31 mouse cellular contexts compared by ENCODE assay signal in the genomic region with DNA sequence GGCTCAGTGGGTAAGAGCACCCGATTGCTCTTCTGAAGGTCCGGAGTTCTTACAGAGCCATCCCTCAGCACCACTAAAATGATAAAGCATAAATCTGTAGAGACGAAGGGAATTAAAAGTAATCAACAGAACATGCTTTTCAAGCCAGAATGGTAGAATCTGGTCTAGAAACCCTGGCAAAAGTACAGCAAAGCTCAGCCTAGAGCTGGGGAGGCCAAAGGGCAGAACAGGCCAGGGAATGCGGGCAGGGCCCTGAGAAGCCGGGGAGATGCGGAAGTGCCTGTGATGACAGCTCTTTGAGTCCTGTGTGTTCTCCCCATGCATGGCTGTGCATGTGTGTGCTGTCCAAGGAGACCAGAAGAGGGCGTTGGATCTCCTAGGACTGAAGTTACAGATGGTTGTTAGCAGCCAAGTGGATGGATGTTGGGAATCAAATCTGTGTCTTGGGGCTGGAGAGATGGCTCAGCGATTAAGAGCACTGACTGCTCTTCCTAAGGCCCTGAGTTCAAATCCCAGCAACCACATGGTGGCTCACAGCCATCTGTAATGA. TPM values are rescaled to one million over a fixed set of nuclear protein-coding genes. Genes with fewer than 3 reads are reported as not detected.
DNase-seq lines count a peak whose midpoint lies in the region; ATAC-seq and TF ChIP-seq lines count a peak whose summit lies in the region.
"Had no signal": no experiment of that assay in that cellular context is flagged by ENCODE, and none has a peak within 500 bp of the region (broad histone marks: within the 10 kb centered on the region; RNA-seq: fewer than 3 reads in every experiment).

No protein-coding gene starts in this region.

- peak; percentile 70 for DNase-seq in kidney, adult 9 months
- DNase-seq in ZHBTc4 (ENCODE audit: low read depth, low spot score), result peak; percentile 93
- no peak for DNase-seq in heart, adult 8-10 months (ENCODE audit: low spot score)
- DNase-seq: adrenal gland, postnatal 25 days; B cell, adult 2 months; cerebellum, adult 11-12 months; cerebellum, adult 9-11 months; embryo, embryonic 11 days; gastrocnemius, postnatal 25 days; heart, adult 11 months; layer of hippocampus, adult 9-11 months; liver; lung, postnatal 36 days; right cerebral cortex, postnatal 4 days; thymus, adult 18-20 months; thymus, postnatal 25 days had no signal

- no peak for TF ChIP-seq EP300 in ES-Bruce4 (IDR thresholded peaks at IDR 0.05; ENCODE audit: insufficient read depth, low read depth, low read length)

- 96% methylated on average over 8 of the region's 8 CpGs for WGBS in kidney, embryonic 15.5 days
- 83% methylated on average over 8 of the region's 8 CpGs for WGBS in heart, embryonic 11.5 days (ENCODE audit: insufficient replicate concordance)

- H3K27me3 ChIP-seq in kidney, embryonic 15.5 days, result no peaks in the 10 kb centered on the region
- H3K27me3 ChIP-seq in E14TG2a.4 (ENCODE audit: insufficient read depth, low read length) (no peaks in the 10 kb centered on the region), ES-Bruce4 (ENCODE audit: control insufficient read depth, insufficient read depth, low read length, poor library complexity, severe bottlenecking) (no peaks in the 10 kb centered on the region)
- no peaks in the 10 kb centered on the region for H3K27me3 ChIP-seq in heart, embryonic 11.5 days (ENCODE audit: control insufficient read depth, insufficient read depth, low read length)
- H3K27me3 ChIP-seq: embryonic facial prominence, embryonic 12.5 days; heart, embryonic 12.5 days; hindbrain, embryonic 15.5 days; lung, embryonic 15.5 days; midbrain, embryonic 12.5 days; neural tube, embryonic 13.5 days had no signal

- H3K4me2 ChIP-seq in kidney, embryonic 15.5 days, result no peak overlapping the region
- H3K4me2 ChIP-seq in heart, embryonic 11.5 days, result no peak overlapping the region
- H3K4me2 ChIP-seq: embryonic facial prominence, embryonic 12.5 days; heart, embryonic 12.5 days; hindbrain, embryonic 15.5 days; lung, embryonic 15.5 days; midbrain, embryonic 12.5 days; neural tube, embryonic 13.5 days had no signal

- TF ChIP-seq CTCF in E14TG2a.4 (conservative IDR thresholded peaks at IDR 0.05; ENCODE audit: low read length) (peak; percentile 39), ES-Bruce4 (IDR thresholded peaks at IDR 0.05; ENCODE audit: low read depth, low read length) (peak; percentile 20)

- H3K9ac ChIP-seq in kidney, embryonic 15.5 days, result no peak overlapping the region
- H3K9ac ChIP-seq in ES-Bruce4 (ENCODE audit: low read depth, poor library complexity, severe bottlenecking), result no peak overlapping the region
- H3K9ac ChIP-seq in heart, embryonic 11.5 days (ENCODE audit: low read depth, low read length), result no peak overlapping the region
- H3K9ac ChIP-seq: embryonic facial prominence, embryonic 12.5 days; heart, embryonic 12.5 days; hindbrain, embryonic 15.5 days; lung, embryonic 15.5 days; midbrain, embryonic 12.5 days; neural tube, embryonic 13.5 days had no signal

- TF ChIP-seq POLR2A in ES-Bruce4 (IDR thresholded peaks at IDR 0.05; ENCODE audit: insufficient read depth, low read length), result no peak

- ATAC-seq in kidney, embryonic 15.5 days (replicated peaks; ENCODE audit: low FRiP score), result no peak
- ATAC-seq in heart, embryonic 11.5 days (replicated peaks; ENCODE audit: insufficient number of reproducible peaks, low FRiP score, low TSS enrichment), result no peak
- ATAC-seq: forebrain, embryonic 14.5 days; inflammation-experienced regulatory T-cells, adult 6 months had no signal

- H3K9me3 ChIP-seq in kidney, embryonic 15.5 days (replicated peaks), result no peaks in the 10 kb centered on the region
- H3K9me3 ChIP-seq in E14TG2a.4 (ENCODE audit: low read length), result no peaks in the 10 kb centered on the region
- no peaks in the 10 kb centered on the region for H3K9me3 ChIP-seq in ES-Bruce4 (replicated peaks; ENCODE audit: control insufficient read depth, insufficient read depth, low read length, poor library complexity, severe bottlenecking)
- H3K9me3 ChIP-seq in heart, embryonic 11.5 days (replicated peaks; ENCODE audit: control insufficient read depth, low read length), result no peaks in the 10 kb centered on the region
- H3K9me3 ChIP-seq: embryonic facial prominence, embryonic 12.5 days; heart, embryonic 12.5 days; hindbrain, embryonic 15.5 days; lung, embryonic 15.5 days; midbrain, embryonic 12.5 days; neural tube, embryonic 13.5 days had no signal

- no peak overlapping the region for H3K4me3 ChIP-seq in kidney, embryonic 15.5 days (replicated peaks)
- H3K4me3 ChIP-seq in E14TG2a.4 (replicated peaks; ENCODE audit: low read length) (no peak overlapping the region), ES-Bruce4 (ENCODE audit: low read depth, low read length) (no peak overlapping the region)
- no peak overlapping the region for H3K4me3 ChIP-seq in heart, embryonic 11.5 days (ENCODE audit: low read depth, low read length)
- H3K4me3 ChIP-seq: embryonic facial prominence, embryonic 12.5 days; heart, embryonic 12.5 days; hindbrain, embryonic 15.5 days; lung, embryonic 15.5 days; midbrain, embryonic 12.5 days; neural tube, embryonic 13.5 days had no signal

- H3K4me1 ChIP-seq in kidney, embryonic 15.5 days, result no peaks in the 10 kb centered on the region
- H3K4me1 ChIP-seq in E14TG2a.4 (replicated peaks; ENCODE audit: low read depth, low read length) (peaks cover 64% of the 10 kb centered on the region), ES-Bruce4 (ENCODE audit: control insufficient read depth, insufficient read depth, low read length) (peaks cover 7% of the 10 kb centered on the region)
- no peaks in the 10 kb centered on the region for H3K4me1 ChIP-seq in heart, embryonic 11.5 days (ENCODE audit: control insufficient read depth, insufficient read depth, low read length)
- H3K4me1 ChIP-seq: embryonic facial prominence, embryonic 12.5 days; heart, embryonic 12.5 days; hindbrain, embryonic 15.5 days; lung, embryonic 15.5 days; midbrain, embryonic 12.5 days; neural tube, embryonic 13.5 days had no signal

- H3K27ac ChIP-seq in kidney, embryonic 15.5 days, result no peak overlapping the region
- peak overlapping the region; percentile 35; the same call in 1 of the 2 replicates for H3K27ac ChIP-seq in ES-Bruce4 (ENCODE audit: insufficient read depth, low read length)
- no peak overlapping the region for H3K27ac ChIP-seq in heart, embryonic 11.5 days (ENCODE audit: low read depth, low read length)
- H3K27ac ChIP-seq: embryonic facial prominence, embryonic 12.5 days; hindbrain, embryonic 15.5 days; lung, embryonic 15.5 days; midbrain, embryonic 12.5 days; neural tube, embryonic 13.5 days; stomach, postnatal 0 days had no signal

- no peaks in the 10 kb centered on the region for H3K36me3 ChIP-seq in kidney, embryonic 15.5 days
- H3K36me3 ChIP-seq in E14TG2a.4 (ENCODE audit: insufficient read depth, low read length) (no peaks in the 10 kb centered on the region), ES-Bruce4 (ENCODE audit: control insufficient read depth, insufficient read depth, low read length, poor library complexity, severe bottlenecking) (no peaks in the 10 kb centered on the region)
- H3K36me3 ChIP-seq in heart, embryonic 11.5 days (ENCODE audit: control insufficient read depth, insufficient read depth, low read length), result no peaks in the 10 kb centered on the region
- H3K36me3 ChIP-seq: embryonic facial prominence, embryonic 12.5 days; heart, embryonic 12.5 days; hindbrain, embryonic 15.5 days; lung, embryonic 15.5 days; midbrain, embryonic 12.5 days; neural tube, embryonic 13.5 days had no signal

RNA-seq across cellular contexts. Expression of gene Trip12, which starts 39.3 kb away (rescaled TPM):
- polyA plus RNA-seq in kidney, embryonic 15.5 days (2015; fragmentation: Nextera tagmentation; extraction: Ambion mirVana), result 61.5 and 65.3 TPM in 2 replicates
- 665 and 675 TPM in 2 replicates for polyA plus RNA-seq in ES-Bruce4 (2011; ENCODE audit: insufficient read depth, insufficient read length, low read depth, missing spikeins)
- 100 to 1,000 TPM; 190 to 227 (median 208) TPM for total RNA-seq in heart, adult 8-10 months (2022)
- 77.0 and 77.6 TPM in 2 replicates for polyA plus RNA-seq in heart, embryonic 11.5 days (2014; fragmentation: Nextera tagmentation; extraction: Ambion mirVana)

RNA-seq across cellular contexts. Expression of gene Fbxo36, which starts 40.0 kb away (rescaled TPM):
- 10.4 and 11.1 TPM in 2 replicates for polyA plus RNA-seq in kidney, embryonic 15.5 days (2015; fragmentation: Nextera tagmentation; extraction: Ambion mirVana)
- polyA plus RNA-seq in ES-Bruce4 (2011; ENCODE audit: insufficient read depth, insufficient read length, low read depth, missing spikeins), result 11.1 and 13.5 TPM in 2 replicates
- 1 to 10 TPM; 1.3 to 3.0 (median 1.9) TPM for total RNA-seq in heart, adult 8-10 months (2022)
- polyA plus RNA-seq in heart, embryonic 11.5 days (2014; fragmentation: Nextera tagmentation; extraction: Ambion mirVana), result 8.7 and 9.1 TPM in 2 replicates

RNA-seq across cellular contexts. Expression of gene Slc16a14, which starts 55.3 kb away (rescaled TPM):
- polyA plus RNA-seq in kidney, embryonic 15.5 days (2015; fragmentation: Nextera tagmentation; extraction: Ambion mirVana), result 0.37 and 0.47 TPM in 2 replicates
- polyA plus RNA-seq in ES-Bruce4 (2011; ENCODE audit: insufficient read depth, insufficient read length, low read depth, missing spikeins), result 0.54 TPM in 1 of 2 replicates, not detected in the other
- total RNA-seq in heart, adult 8-10 months (2022), result under 1 TPM in 3 of 4 experiments, not detected in 1; 0.09 to 0.20 (median 0.11) TPM
- polyA plus RNA-seq in heart, embryonic 11.5 days (2014; fragmentation: Nextera tagmentation; extraction: Ambion mirVana), result 0.07 and 0.09 TPM in 2 replicates
- total RNA-seq: hematopoietic stem cell, adult 5-6 weeks had no signal
- polyA plus RNA-seq: heart, postnatal 0 days; inflammation-experienced regulatory T-cells, adult 6 months had no signal
